Mouse (Mus musculus): ENCODE data around the gene Cobl. TPM values are rescaled to one million over a fixed set of nuclear protein-coding genes. Genes with fewer than 3 reads are reported as not detected.
A peak's percentile ranks its signal among the peaks of the same experiment; 100 is the strongest.

Cobl gene
- polyA plus RNA-seq, 1 experiment, result 4.4 TPM

GRCm38 (mm10) chr11:12331997-12332396, 132.8 kb downstream of the Cobl start:
- Histone ChIP-seq H3K27ac (replicated peaks; ENCODE audit: low read depth, low read length) (no peak overlapping the region), H3K4me3 (ENCODE audit: insufficient read depth, low read depth, low read length) (no peak overlapping the region), H3K4me1 (ENCODE audit: control insufficient read depth, insufficient read depth, insufficient read length, low read length) (peaks cover 3% of the 10 kb centered on the region; the same call in 1 of the 2 replicates)

- Histone ChIP-seq H3K4me1 (ENCODE audit: control insufficient read depth, insufficient read depth, insufficient read length, low read length) (peaks cover 4% of the 10 kb centered on the region; the same call in 1 of the 2 replicates), H3K4me3 (ENCODE audit: insufficient read depth, low read depth, low read length) (no peak overlapping the region), H3K27ac (replicated peaks; ENCODE audit: low read depth, low read length) (no peak overlapping the region)
Measured at GRCm38 (mm10) chr11:12321445-12321844, 143.3 kb downstream of the Cobl start.

GRCm38 (mm10) chr11:12319318-12319717, 145.4 kb downstream of the Cobl start:
- H3K4me1 ChIP-seq (ENCODE audit: control insufficient read depth, insufficient read depth, insufficient read length, low read length), result peaks cover 4% of the 10 kb centered on the region; the same call in 1 of the 2 replicates
- no peak overlapping the region for H3K4me3 ChIP-seq (ENCODE audit: insufficient read depth, low read depth, low read length)
- no peak overlapping the region; the same call in 1 of the 2 replicates for H3K27ac ChIP-seq (replicated peaks; ENCODE audit: low read depth, low read length)

- Histone ChIP-seq H3K4me3 (ENCODE audit: insufficient read depth, low read depth, low read length) (peak overlapping the region; percentile 61), H3K27ac (replicated peaks; ENCODE audit: low read depth, low read length) (peak overlapping the region; percentile 94), H3K4me1 (ENCODE audit: control insufficient read depth, insufficient read depth, insufficient read length, low read length) (peaks cover 7% of the 10 kb centered on the region)
Measured at GRCm38 (mm10) chr11:12315670-12316069, 149.1 kb downstream of the Cobl start.

GRCm38 (mm10) chr11:12314278-12315043, 150.3 kb downstream of the Cobl start:
- Histone ChIP-seq H3K4me1 (ENCODE audit: control insufficient read depth, insufficient read depth, insufficient read length, low read length) (peaks cover 7% of the 10 kb centered on the region), H3K4me3 (ENCODE audit: insufficient read depth, low read depth, low read length) (peak overlapping the region; percentile 61), H3K27ac (replicated peaks; ENCODE audit: low read depth, low read length) (peak overlapping the region; percentile 86)

GRCm38 (mm10) chr11:12311419-12311818, 153.3 kb downstream of the Cobl start:
- peak overlapping the region; percentile 5; the same call in 1 of the 2 replicates for H3K27ac ChIP-seq (replicated peaks; ENCODE audit: low read depth, low read length)
- peaks cover 3% of the 10 kb centered on the region; the same call in 1 of the 2 replicates for H3K4me1 ChIP-seq (ENCODE audit: control insufficient read depth, insufficient read depth, insufficient read length, low read length)

GRCm38 (mm10) chr11:12309423-12310023, 155.2 kb downstream of the Cobl start:
- Histone ChIP-seq H3K4me1 (ENCODE audit: control insufficient read depth, insufficient read depth, insufficient read length, low read length) (peaks cover 3% of the 10 kb centered on the region; the same call in 1 of the 2 replicates), H3K4me3 (ENCODE audit: insufficient read depth, low read depth, low read length) (no peak overlapping the region), H3K27ac (replicated peaks; ENCODE audit: low read depth, low read length) (no peak overlapping the region)

More at GRCm38 (mm10) chr11:12311419-12311818, 153.3 kb downstream of the Cobl start:
- no peak overlapping the region for H3K4me3 ChIP-seq (ENCODE audit: insufficient read depth, low read depth, low read length)

- Histone ChIP-seq H3K4me1 (ENCODE audit: control insufficient read depth, insufficient read depth, insufficient read length, low read length) (no peaks in the 10 kb centered on the region), H3K27ac (replicated peaks; ENCODE audit: low read depth, low read length) (no peak overlapping the region), H3K4me3 (ENCODE audit: insufficient read depth, low read depth, low read length) (no peak overlapping the region)
Measured at GRCm38 (mm10) chr11:12304879-12305278, 159.9 kb downstream of the Cobl start.

GRCm38 (mm10) chr11:12299701-12300446, 164.9 kb downstream of the Cobl start:
- H3K27ac ChIP-seq (replicated peaks; ENCODE audit: low read depth, low read length), result no peak overlapping the region
- H3K4me3 ChIP-seq (ENCODE audit: insufficient read depth, low read depth, low read length), result no peak overlapping the region
- H3K4me1 ChIP-seq (ENCODE audit: control insufficient read depth, insufficient read depth, insufficient read length, low read length), result no peaks in the 10 kb centered on the region

GRCm38 (mm10) chr11:12291654-12291935, 173.2 kb downstream of the Cobl start:
- Histone ChIP-seq H3K4me1 (ENCODE audit: control insufficient read depth, insufficient read depth, insufficient read length, low read length) (no peaks in the 10 kb centered on the region), H3K27ac (replicated peaks; ENCODE audit: low read depth, low read length) (no peak overlapping the region), H3K4me3 (ENCODE audit: insufficient read depth, low read depth, low read length) (no peak overlapping the region)

- H3K4me1 ChIP-seq (ENCODE audit: control insufficient read depth, insufficient read depth, insufficient read length, low read length), result no peaks in the 10 kb centered on the region
- H3K4me3 ChIP-seq (ENCODE audit: insufficient read depth, low read depth, low read length), result no peak overlapping the region
- no peak overlapping the region for H3K27ac ChIP-seq (replicated peaks; ENCODE audit: low read depth, low read length)
Measured at GRCm38 (mm10) chr11:12290911-12291653, 173.7 kb downstream of the Cobl start.

GRCm38 (mm10) chr11:12285319-12286021, 179.3 kb downstream of the Cobl start:
- no peaks in the 10 kb centered on the region for H3K4me1 ChIP-seq (ENCODE audit: control insufficient read depth, insufficient read depth, insufficient read length, low read length)
- H3K27ac ChIP-seq (replicated peaks; ENCODE audit: low read depth, low read length), result no peak overlapping the region
- no peak overlapping the region for H3K4me3 ChIP-seq (ENCODE audit: insufficient read depth, low read depth, low read length)

- no peak overlapping the region for H3K4me3 ChIP-seq (ENCODE audit: insufficient read depth, low read depth, low read length)
- H3K27ac ChIP-seq (replicated peaks; ENCODE audit: low read depth, low read length), result peak overlapping the region; percentile 88
Measured at GRCm38 (mm10) chr11:12280711-12281110, 184.0 kb downstream of the Cobl start.

GRCm38 (mm10) chr11:12274276-12274675, 190.5 kb downstream of the Cobl start:
- no peaks in the 10 kb centered on the region for H3K4me1 ChIP-seq (ENCODE audit: control insufficient read depth, insufficient read depth, insufficient read length, low read length)
- H3K27ac ChIP-seq (replicated peaks; ENCODE audit: low read depth, low read length), result no peak overlapping the region
- H3K4me3 ChIP-seq (ENCODE audit: insufficient read depth, low read depth, low read length), result no peak overlapping the region

More at GRCm38 (mm10) chr11:12280711-12281110, 184.0 kb downstream of the Cobl start:
- H3K4me1 ChIP-seq (ENCODE audit: control insufficient read depth, insufficient read depth, insufficient read length, low read length), result no peaks in the 10 kb centered on the region

All from brown adipose tissue, adult 24 weeks (tissue).